Mouse (Mus musculus): ENCODE measurements around the gene Chrdl2.

Chrdl2 gene

DNA sequence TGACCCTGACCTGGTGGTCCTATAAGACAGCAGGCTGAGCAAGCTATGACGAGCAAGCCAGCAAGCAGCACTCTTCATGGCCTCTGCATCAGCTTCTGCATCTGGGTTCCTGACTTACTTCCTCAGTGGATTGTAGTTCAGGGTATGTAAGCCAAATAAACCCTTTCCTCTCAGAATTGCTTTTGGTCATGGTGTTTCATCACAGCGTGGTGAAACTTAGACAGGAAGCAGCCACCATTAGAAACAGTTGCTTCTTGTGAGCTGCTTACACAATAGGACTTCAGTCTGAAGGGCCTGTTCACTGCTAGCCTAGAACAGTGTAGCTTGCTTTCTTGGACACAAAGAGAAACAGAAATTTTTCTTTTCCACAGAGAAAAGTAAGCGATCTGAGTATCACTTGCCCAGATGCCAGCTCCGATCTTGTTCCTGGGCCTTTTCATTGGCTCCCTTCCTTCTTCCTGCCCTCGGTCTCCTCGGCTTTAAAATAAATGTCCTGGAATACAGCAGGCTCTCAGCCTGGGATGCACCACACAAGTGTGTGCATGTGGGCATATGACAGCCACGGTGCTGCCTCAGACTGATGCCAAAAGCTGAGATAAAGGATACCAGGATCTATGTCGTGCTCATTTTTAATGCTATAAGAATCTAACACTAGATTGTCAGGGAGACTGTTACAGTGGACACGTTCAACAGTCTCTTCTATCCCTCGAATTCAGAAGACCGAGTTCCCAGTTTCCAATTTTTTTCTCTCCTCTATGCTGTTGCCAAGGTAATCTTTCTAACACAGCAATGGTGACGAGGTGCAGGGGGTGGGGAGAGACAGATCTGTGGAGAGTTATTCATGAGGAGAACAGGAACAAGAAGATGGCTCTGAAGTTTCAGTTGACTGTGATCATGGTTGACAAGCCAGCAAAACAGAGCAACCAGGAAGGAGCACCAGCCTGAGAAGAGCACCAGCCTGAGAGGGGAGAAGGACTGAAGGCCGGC lies 23.4 kb upstream of the Chrdl2 start:
- no peak for DNase-seq (ENCODE audit: low spot score)

DNA sequence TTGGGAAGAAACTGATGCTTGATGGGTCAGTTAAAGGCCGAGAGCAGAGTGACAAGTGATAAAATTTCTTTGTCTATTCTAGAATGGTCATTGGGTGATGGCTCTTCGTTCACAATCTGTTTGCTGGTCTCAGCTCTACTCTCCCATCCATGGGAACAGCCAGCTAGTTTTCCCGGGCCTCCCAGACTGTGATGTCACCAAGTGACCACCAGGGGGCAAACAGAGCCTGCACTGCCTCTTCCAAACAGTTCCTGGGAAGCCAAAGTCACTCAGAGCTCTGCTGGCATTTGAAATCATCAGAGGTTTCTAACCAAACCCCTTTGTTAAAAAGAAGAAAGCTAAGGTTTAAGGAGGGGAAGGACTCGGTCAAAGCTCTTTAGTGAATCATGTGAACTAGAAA lies 17.2 kb upstream of the Chrdl2 start:
- peak; percentile 80 for DNase-seq (ENCODE audit: low spot score)

DNA sequence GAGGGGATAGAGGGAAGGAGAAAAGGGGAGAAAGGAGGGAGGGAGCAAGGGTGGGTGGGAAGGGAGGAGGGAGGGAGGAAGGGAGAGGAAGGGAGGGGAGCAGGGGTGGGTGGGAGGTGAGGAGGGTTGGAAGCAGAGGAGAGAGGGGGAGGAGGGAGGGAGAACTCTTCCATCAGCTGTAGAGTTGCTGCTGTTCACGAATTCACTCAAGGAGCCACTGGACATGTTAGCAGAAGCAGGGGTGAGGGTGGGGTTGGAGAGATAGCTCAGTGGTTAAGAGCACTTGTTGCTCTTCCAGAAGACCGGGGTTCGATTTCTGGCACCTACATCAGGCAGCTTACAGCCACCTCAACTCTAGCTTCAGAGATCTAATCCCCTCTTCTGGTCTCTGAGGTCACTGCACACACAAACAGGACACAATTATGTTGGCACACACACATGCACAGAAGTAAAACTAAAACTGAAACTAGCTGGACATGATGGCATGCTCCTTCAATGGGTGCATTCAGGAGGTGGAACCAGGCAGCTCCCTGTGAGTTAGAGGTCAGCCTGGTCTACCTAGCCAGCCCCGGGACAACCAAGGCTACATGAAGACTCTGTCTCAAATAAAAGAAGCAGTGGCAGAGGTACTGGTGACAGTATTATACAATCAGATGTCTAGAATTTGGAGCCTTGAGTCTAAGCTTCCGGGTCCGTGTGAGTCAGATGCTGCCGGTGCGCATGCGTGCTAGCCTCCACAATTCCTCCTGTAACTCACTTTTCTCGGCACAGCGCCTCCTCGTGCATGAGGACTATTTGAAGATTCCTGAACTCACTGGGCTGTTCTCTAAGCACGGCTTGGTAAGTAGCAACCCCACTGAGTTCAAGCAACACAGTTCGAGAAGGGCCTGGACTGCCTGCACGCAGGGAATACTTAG lies 15.9 kb upstream of the Chrdl2 start:
- peak; percentile 59 for DNase-seq (ENCODE audit: low spot score)

DNA sequence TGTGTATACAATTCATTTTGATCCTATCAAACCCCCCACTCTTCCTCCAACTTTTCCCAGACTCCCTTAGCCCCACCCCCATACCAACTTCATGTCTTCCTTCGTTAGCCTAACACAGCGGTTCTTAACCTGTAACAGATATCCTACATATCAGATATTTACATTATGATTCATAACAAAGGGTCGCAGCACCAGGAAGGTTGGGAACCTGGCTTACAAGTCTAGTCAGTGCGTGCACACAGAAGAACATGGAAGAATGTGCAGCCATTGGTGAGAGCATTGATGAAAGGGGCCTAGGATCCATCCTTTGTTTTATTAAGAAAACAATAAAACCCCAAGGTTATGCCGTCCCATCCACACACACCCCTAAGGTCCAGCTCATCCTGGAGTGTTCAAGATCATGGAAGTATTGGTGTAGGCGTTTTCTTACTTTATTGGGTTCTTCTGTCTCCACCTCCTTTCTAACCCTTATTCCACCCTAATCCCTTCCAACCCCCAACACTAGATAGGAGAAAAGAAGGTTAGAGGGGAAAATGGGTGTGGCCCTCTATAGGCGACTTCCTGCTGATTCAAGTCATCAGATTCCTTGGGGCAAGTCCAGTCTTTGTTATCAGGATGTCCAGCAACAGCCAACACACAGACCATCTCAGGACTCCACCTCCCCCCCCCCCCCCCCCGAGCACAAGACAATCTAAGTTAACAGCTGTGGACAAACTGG lies 14.8 kb upstream of the Chrdl2 start:
- no peak for DNase-seq (ENCODE audit: low spot score)

DNA sequence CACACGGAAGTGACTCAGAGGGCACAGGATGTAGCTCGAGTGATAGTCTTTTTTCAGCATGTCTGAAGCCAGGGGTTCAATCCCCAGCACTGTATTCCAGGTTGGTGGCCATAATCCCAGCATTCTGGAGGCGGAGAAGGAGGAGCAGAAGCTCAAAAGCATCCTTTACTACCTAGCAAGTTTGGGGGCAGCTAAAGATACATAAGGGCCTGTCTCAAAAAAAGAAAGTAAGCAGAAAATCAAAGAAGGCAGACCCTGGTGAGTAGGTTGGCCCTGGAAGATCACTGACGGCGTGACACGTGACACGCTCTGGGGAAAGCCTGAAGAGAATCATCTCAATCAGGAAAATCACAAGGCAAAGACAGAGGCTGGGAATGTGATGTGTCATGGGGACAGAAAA lies 12.8 kb upstream of the Chrdl2 start:
- DNase-seq (ENCODE audit: low spot score): no peak

DNA sequence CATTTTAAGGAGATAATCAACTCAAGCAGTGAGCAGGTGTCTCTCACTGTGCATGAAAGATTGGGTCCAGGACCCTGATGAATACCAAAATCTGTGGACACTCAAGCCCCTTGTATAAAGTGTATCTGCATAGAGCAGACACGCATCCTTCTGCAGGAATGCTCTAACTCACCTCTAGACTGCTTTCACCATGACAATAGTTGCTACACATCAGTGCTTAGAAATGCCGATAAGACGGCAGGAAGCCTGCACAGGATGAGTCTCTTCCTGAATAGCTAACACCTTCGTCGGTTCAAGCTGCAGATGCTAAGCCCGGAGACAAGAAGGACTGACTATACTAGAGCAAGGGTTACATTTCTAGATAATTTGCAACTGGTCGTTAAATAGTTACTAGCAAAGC lies 10.8 kb upstream of the Chrdl2 start:
- no peak for DNase-seq (ENCODE audit: low spot score)

DNA sequence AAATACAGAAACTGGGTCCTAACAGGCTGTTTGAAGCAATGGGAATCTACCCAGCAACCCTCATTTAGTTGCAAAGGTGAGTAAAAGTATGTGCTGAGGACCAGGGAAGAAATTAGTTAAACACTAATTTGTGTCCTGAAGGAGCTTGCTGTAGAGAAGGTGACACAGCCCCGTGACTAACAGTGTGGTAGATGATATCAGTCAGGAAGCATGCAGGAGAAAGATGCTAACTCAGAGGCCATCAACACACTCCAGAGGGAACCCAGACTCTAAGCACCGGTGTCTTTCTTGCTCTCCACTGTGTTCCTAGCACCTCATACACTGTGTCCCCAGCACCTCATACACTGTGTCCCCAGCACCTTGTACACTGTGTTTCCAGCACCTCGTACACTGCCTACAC lies 7.3 kb upstream of the Chrdl2 start:
- no peak for DNase-seq (ENCODE audit: low spot score)

DNA sequence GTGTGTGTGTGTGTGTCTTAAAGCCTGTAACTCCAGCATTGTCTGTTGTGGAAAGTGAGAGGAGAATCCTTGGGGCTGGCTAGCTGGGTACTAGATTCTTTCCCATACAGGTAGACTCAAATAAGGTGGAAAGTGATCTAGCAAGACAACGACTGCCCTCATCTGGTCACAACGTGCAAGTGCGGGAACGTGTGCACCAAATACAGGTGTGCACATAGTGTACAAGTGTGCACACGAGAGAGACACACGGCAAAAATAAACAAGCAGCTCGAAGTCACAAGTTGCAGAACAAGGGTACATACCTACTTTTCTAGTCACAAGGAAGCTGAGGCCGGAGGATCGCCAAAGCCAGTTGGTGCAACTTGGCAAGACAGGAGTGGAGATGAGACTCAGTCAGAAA lies 2.2 kb upstream of the Chrdl2 start:
- DNase-seq (ENCODE audit: low spot score): no peak

DNA sequence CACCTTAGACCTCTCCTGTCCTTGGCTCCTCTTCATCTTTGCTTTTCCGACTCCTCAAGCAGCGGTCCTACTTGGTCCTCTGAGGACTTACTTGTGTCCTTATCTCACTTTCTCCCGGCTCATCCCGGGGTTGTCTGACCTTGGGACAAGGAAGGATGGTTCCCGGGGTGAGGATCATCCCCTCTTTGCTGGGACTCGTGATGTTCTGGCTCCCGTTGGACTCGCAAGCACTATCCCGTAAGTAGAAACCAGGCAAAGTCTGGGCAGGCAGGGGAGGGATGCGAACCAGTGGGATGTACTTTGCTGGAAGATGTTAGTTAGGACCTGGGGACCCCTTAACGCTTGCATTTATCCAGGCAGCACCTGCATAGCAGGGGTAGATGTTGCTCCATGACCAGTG lies 439 bp downstream of the Chrdl2 start:
- no peak for DNase-seq (ENCODE audit: low spot score)

DNA sequence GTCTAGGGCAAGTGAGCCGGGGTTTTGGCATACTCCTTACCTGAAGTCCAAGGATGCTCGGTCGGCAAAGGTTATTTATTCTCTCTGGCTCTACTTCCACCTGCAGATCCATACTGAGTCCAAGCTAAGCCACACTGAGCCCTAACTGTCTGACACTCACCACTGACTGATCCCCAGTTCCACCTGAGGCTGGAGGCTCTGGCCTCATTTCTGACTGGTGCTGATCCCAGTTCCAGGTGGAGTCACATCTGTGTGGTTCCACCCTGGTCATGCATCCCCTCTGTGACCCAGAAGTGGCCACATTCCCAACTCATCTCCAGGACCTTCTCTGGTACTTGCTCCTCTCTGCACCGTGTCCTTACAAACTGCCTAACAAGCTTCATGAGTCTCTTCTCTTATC lies 2.8 kb downstream of the Chrdl2 start:
- DNase-seq (ENCODE audit: low spot score): no peak

DNA sequence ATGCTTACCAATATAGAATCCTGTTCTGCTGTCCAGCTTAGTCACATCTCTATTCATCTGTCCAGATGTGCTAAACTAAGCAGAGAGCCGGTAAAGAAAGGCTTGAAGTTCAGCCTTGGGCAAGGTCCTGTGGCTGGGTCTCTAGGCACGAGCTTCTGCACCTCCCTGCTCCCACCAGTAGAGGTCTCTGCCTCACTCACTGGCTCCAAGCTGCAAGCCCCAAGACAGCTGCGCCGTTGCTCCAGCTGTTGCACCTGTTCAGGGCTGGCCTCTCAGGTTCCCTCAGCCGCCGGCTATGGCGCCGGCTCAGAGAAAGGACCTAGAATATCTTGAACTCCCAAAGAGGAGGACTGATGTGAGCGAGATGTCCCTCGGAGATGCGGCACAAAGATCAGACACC lies 3.7 kb downstream of the Chrdl2 start:
- peak; percentile 74 for DNase-seq (ENCODE audit: low spot score)

DNA sequence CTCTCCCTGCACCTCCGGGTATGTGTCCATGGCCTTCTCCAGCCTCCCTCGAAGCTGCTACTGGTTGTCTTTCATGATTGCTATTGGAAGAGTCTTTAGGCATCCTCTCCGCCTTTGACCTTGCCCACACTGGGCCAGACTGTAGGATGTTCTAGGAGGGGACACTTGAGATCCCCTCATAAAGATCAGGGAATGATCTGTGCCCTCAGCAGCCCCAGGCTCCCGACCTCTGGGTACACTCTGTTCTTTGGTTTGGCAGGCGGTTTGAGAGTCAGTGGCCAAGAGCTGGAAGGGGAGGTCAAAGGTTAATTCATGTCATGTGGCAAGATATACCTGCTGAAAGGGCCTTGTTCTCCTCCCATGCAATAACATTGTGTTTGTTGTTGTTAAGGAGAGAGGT lies 4.7 kb downstream of the Chrdl2 start:
- no peak for DNase-seq (ENCODE audit: low spot score)

DNA sequence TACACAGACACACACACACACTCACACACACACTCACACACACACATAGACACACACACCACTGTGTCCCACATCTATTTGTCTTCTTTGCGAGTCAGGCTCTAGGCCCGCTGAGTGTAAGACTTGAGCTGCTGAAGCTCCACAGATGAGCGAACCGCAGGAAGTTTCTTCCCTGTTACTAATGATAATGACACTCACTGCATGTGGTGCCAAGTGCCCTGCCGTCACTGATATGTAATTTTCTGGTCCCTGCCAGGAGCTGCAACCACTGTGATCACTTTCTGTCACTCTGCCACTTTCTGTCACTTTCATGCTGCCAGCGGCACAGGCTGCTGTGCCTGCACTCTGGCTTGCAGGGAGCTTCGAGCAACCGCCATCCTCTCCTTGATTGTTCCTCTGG lies 6.1 kb downstream of the Chrdl2 start:
- DNase-seq (ENCODE audit: low spot score): no peak

DNA sequence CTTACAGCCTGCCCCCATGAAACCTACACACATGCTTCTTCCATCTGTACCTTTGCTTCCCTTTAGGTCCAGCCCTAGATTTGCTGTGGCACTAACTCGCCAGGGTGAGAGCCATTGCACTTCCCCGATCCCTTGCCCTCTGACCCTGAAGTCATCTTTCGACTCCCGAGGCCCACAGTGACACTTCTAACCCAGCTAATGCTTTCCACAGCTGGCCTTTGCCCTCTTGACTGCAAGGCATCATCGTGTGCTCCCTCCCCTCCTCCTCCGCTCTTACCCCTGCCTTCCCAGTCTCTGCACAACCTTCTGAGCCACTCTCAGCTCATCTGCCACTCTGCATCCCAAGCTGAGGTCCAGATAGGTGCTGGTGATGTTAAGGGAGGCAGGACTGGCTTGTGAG lies 6.5 kb downstream of the Chrdl2 start:
- no peak for DNase-seq (ENCODE audit: low spot score)

DNA sequence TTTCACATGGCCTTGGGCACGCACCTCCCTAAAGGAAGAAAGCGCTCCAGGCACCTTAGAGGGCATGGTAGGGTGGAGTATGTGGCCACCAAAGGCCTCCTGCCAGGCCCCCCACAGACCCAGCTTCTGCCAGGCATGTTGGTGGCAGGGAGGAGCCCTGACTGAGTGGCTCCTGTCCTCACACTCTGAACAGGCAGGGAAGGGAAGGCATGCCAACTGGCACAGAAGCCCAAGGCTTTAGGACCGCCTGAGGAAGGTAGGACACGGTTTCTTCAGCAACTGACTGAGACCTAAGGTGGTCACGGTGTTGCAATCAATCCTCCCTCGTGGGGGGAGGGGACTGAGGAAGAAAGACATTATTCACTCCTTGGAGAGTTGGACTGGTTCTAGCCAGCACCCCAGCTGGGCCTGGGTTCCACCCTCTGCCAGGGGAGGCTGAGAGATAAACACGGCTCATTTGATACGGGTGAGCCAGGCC lies 8.2 kb downstream of the Chrdl2 start:
- DNase-seq (ENCODE audit: low spot score): no peak

DNA sequence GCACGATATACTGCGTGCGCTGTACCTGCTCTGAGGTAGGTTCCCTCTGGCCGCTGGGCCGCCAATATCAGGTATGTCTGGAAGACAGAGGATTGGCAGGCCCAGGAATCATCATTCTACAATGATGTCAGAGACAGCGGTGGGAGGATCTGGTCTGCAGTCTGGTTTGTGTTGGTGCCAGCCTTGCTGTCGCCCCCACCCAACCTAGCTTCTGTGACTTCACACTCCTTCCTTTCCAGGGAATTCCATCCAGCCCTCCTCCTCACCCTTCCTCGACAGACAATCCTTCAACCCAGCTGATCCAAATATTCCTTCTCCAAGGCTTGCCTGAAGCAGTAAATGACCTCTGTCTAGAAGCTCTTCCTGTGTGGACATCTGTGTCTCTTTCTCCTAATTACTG lies 11.1 kb downstream of the Chrdl2 start:
- DNase-seq (ENCODE audit: low spot score): no peak

DNA sequence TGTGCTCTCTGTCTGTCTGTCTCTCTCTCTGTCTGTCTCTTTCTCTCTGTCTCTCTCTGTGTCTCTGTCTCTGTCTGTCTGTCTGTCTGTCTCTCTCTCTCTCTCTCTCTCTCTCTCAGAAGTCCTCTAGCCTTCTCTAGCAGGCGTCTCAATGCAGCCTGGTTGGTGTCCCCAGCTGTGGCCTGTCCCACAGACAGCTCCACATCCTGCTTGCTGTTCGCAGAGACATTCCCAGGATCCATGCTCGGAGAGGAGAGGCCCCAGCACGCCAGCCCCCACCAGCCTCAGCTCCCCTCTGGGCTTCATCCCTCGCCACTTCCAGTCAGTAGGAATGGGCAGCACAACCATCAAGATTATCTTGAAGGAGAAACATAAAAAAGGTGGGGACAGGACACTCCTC lies 21.4 kb downstream of the Chrdl2 start:
- no peak for DNase-seq (ENCODE audit: low spot score)

DNA sequence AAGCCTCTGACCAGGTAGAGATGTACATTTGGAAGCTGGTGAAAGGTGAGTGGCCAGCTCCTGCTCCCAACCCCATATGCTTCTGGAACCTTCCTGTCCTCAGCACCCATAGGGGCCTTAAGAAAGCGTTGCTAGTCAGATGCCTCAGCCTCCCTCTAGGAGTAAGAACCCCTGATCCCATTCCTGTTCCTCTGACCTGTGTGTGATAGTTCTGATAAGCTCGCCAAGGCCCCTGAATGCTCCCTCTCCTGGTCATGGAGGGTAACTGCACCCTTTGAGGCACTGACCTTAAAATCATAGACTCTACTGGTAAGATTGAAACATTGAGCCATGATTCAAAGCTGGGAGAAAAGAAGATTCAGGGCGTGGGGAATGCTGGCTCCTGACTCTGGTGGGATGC lies 23.3 kb downstream of the Chrdl2 start:
- no peak for DNase-seq (ENCODE audit: low spot score)

DNA sequence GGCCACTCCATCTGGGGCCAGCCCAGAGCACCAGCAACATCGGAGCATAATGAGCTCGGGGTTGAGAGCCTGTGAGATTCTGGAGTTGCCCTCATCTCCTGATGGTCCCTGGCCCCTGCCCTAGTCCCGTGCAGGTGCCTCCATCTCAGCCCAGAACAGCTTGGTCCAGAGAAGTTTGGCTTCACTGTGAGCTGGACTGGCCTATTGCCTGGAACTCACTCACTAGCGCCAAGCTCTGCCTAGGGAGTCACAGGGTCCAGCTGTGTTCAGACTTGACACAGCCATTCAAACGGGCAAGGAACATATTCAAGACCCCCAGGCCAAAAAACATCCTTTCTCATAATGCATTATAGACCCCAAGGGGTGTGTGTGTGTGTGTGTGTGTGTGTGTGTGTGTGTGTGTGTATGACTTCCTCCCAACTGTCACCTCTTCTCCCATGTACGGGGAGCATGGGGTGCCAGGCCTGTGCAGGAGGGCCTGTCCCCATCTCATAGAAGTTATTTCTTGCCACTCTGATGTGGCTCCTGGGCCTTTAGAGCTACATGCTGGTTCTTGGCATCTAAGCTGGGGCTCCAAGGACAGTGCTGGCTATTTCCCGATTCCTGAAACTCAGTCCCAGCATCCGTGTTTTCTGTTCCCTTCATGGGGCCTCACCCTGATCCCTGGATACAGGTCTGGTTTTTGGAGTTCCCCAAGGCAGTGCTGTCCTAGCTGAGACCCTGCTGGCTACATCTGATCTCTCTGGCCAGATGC lies 25.2 kb downstream of the Chrdl2 start:
- no peak for DNase-seq (ENCODE audit: low spot score)

DNA sequence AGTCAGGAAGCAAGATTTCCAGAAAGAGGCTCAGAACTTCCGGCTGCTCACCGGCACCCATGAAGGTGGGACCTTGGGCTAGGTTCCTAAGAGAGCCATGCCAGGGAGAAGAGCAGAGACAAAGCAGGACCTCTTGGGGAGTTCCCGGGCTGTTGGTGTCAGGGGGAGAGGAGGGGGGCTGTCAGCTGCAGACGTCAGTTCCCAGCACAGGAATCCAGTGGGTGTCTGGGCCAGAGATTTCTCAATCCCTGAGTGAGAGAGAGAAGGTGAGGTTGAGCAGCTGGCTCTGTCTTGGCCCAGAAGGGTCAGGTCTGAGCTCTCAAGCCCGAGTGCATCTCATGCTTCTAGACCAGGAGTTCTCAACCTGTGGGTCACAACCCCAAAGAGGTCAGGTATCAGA lies 27.7 kb downstream of the Chrdl2 start:
- DNase-seq (ENCODE audit: low spot score): no peak

DNA sequence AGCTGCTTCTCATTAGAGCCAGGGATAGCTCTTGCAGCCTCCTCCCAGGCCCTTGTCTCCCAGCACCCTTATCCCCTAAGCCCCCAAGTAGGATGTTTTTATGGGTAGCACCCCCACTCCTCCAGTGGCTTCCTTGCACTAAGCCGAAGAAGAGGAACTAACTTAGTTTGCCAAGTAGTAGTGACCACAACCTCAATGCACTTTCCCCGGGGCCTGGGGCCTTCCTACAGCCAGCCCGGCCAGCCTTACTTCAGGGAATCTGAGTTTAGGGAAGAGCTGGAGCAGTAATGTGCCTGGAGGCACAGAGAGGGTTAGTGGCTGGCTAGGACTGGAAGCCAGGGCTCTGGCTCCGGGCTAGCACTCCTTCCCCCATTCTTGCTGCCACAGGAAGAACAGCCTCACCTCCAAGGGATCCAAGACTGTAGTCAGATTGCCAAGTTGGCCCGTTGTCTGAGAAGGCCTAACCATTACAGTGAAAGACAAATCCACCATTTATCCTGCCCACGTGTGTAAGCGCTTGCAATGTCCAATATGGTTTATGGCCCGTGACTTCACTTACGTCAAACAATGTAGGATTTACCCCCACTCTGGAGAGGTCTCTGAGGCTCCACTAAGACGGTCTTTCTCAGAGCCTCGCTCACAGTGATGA lies 29.0 kb downstream of the Chrdl2 start:
- no peak for DNase-seq (ENCODE audit: low spot score)
